Mouse (Mus musculus): ENCODE results near the gene Kcnma1. TPM values are rescaled to one million over a fixed set of nuclear protein-coding genes. Genes with fewer than 3 reads are reported as not detected.

The Kcnma1 gene
- total and polyA plus RNA-seq, 3 experiments = not detected

DNA sequence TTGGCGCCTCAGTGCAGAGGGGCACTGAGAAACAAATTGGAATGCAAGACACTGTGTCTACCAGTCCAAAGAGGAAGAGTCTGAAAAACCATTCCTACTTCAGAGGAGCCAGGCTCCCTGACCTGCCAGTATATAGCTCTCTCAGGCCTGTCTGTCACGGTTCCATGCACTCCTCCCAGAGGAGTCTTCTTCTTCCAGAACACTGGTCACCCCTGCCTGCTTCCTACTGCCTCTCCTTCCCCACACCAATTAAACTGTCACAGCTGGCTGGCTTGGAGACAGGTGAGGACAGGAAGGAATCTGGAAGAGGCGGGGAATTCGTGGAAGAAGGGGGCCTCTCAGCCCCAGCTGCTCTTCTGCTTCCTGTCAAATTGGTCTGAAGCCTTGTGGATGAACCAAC lies 378.4 kb downstream of the Kcnma1 start:
- Histone ChIP-seq H3K27ac (ENCODE audit: control insufficient read depth, low read depth, low read length) (no peak overlapping the region), H3K4me1 (ENCODE audit: control insufficient read depth in 1 of 2, insufficient read depth in 2 of 2, low read length in 2 of 2) (no peaks in the 10 kb centered on the region), H3K9ac (ENCODE audit: control insufficient read depth, low read depth, low read length, poor library complexity, severe bottlenecking) (no peak overlapping the region), H3K27me3 (ENCODE audit: control insufficient read depth in 1 of 2, insufficient read depth in 2 of 2, low read length in 2 of 2) (no peaks in the 10 kb centered on the region), H3K9me3 (replicated peaks; ENCODE audit: insufficient read depth, low read length) (no peaks in the 10 kb centered on the region), H3K4me3 (ENCODE audit: control insufficient read depth in 1 of 2, insufficient read depth in 1 of 2, low read depth in 2 of 2, low read length in 2 of 2) (no peak overlapping the region), H3K36me3 (ENCODE audit: control insufficient read depth in 1 of 2, insufficient read depth in 2 of 2, low read length in 2 of 2) (no peaks in the 10 kb centered on the region), H3K79me2 (ENCODE audit: control insufficient read depth, insufficient read depth, low read length, poor library complexity) (no peaks in the 10 kb centered on the region)
- TF ChIP-seq MYC (IDR thresholded peaks at IDR 0.05; ENCODE audit: low read depth, low read length) (no peak), POLR2AphosphoS5 (IDR thresholded peaks at IDR 0.05; ENCODE audit: borderline replicate concordance, low read depth, low read length) (no peak), TBP (IDR thresholded peaks at IDR 0.05; ENCODE audit: low read depth, low read length) (no peak), TCF12 (IDR thresholded peaks at IDR 0.05; ENCODE audit: low read depth, low read length) (no peak), KAT2A (conservative IDR thresholded peaks at IDR 0.05; ENCODE audit: low read depth, low read length) (no peak)
- no peak for DNase-seq (ENCODE audit: low read depth, low spot score)

GRCm38 (mm10) chr14:23633011-23633595 lies 381.2 kb downstream of the Kcnma1 start:
- no peak for DNase-seq (ENCODE audit: low read depth, low spot score)
- Histone ChIP-seq H3K27me3 (ENCODE audit: control insufficient read depth in 1 of 2, insufficient read depth in 2 of 2, low read length in 2 of 2) (no peaks in the 10 kb centered on the region), H3K9ac (ENCODE audit: control insufficient read depth, low read depth, low read length, poor library complexity, severe bottlenecking) (no peak overlapping the region), H3K4me3 (ENCODE audit: control insufficient read depth in 1 of 2, insufficient read depth in 1 of 2, low read depth in 2 of 2, low read length in 2 of 2) (no peak overlapping the region), H3K4me1 (ENCODE audit: control insufficient read depth in 1 of 2, insufficient read depth in 2 of 2, low read length in 2 of 2) (no peaks in the 10 kb centered on the region), H3K27ac (ENCODE audit: control insufficient read depth, low read depth, low read length) (no peak overlapping the region), H3K36me3 (ENCODE audit: control insufficient read depth in 1 of 2, insufficient read depth in 2 of 2, low read length in 2 of 2) (no peaks in the 10 kb centered on the region), H3K9me3 (replicated peaks; ENCODE audit: insufficient read depth, low read length) (no peaks in the 10 kb centered on the region), H3K79me2 (ENCODE audit: control insufficient read depth, insufficient read depth, low read length, poor library complexity) (no peaks in the 10 kb centered on the region)
- TF ChIP-seq TCF12 (IDR thresholded peaks at IDR 0.05; ENCODE audit: low read depth, low read length) (no peak), NRF1 (IDR thresholded peaks at IDR 0.05; ENCODE audit: insufficient read depth, low read depth, low read length, poor library complexity, severe bottlenecking) (no peak), USF2 (IDR thresholded peaks at IDR 0.05; ENCODE audit: borderline replicate concordance in 1 of 2, insufficient read depth in 1 of 2, low read depth in 1 of 2, low read length in 2 of 2) (no peak), ZNF384 (IDR thresholded peaks at IDR 0.05; ENCODE audit: low read depth, low read length) (no peak), RAD21 (IDR thresholded peaks at IDR 0.05; ENCODE audit: low read depth, low read length) (no peak), MXI1 (IDR thresholded peaks at IDR 0.05; ENCODE audit: low read depth, low read length) (no peak), POLR2AphosphoS5 (IDR thresholded peaks at IDR 0.05; ENCODE audit: borderline replicate concordance, low read depth, low read length) (no peak), MAFK (IDR thresholded peaks at IDR 0.05; ENCODE audit: borderline replicate concordance, low read depth, low read length) (no peak)

- H3K36me3 ChIP-seq (ENCODE audit: control insufficient read depth in 1 of 2, insufficient read depth in 2 of 2, low read length in 2 of 2) = no peaks in the 10 kb centered on the region
- no peaks in the 10 kb centered on the region for H3K4me1 ChIP-seq (ENCODE audit: control insufficient read depth in 1 of 2, insufficient read depth in 2 of 2, low read length in 2 of 2)
- no peaks in the 10 kb centered on the region for H3K79me2 ChIP-seq (ENCODE audit: control insufficient read depth, insufficient read depth, low read length, poor library complexity)
- H3K9me3 ChIP-seq (replicated peaks; ENCODE audit: insufficient read depth, low read length) = no peaks in the 10 kb centered on the region
- TF ChIP-seq POLR2AphosphoS2 (IDR thresholded peaks at IDR 0.05; ENCODE audit: low read length) = no peak
- TF ChIP-seq GABPA (IDR thresholded peaks at IDR 0.05; ENCODE audit: low read depth, low read length) = no peak
- no peak for TF ChIP-seq KAT2A (conservative IDR thresholded peaks at IDR 0.05; ENCODE audit: low read depth, low read length)
- TF ChIP-seq BHLHE40 (IDR thresholded peaks at IDR 0.05; ENCODE audit: borderline replicate concordance, low read depth, low read length) = no peak
- TF ChIP-seq MXI1 (IDR thresholded peaks at IDR 0.05; ENCODE audit: low read depth, low read length) = no peak
- TF ChIP-seq JUND (IDR thresholded peaks at IDR 0.05; ENCODE audit: low read depth, low read length) = no peak
- TF ChIP-seq NRF1 (IDR thresholded peaks at IDR 0.05; ENCODE audit: insufficient read depth, low read depth, low read length, poor library complexity, severe bottlenecking) = no peak
- no peak for TF ChIP-seq EP300 (IDR thresholded peaks at IDR 0.05; ENCODE audit: low read depth in 1 of 2, low read length in 2 of 2)
- no peak for TF ChIP-seq TBP (IDR thresholded peaks at IDR 0.05; ENCODE audit: low read depth, low read length)
- TF ChIP-seq MYC (IDR thresholded peaks at IDR 0.05; ENCODE audit: low read depth, low read length) = no peak
- TF ChIP-seq USF1 (IDR thresholded peaks at IDR 0.05; ENCODE audit: low read depth, low read length) = no peak
- H3K9ac ChIP-seq (ENCODE audit: control insufficient read depth, low read depth, low read length, poor library complexity, severe bottlenecking) = no peak overlapping the region
- no peak overlapping the region for H3K27ac ChIP-seq (ENCODE audit: control insufficient read depth, low read depth, low read length)
- no peak overlapping the region for H3K4me3 ChIP-seq (ENCODE audit: control insufficient read depth in 1 of 2, insufficient read depth in 1 of 2, low read depth in 2 of 2, low read length in 2 of 2)
- H3K27me3 ChIP-seq (ENCODE audit: control insufficient read depth in 1 of 2, insufficient read depth in 2 of 2, low read length in 2 of 2) = no peaks in the 10 kb centered on the region
- no peak for DNase-seq (ENCODE audit: low read depth, low spot score)
These were observed 387.4 kb downstream of the Kcnma1 start for GRCm38 (mm10) chr14:23626925-23627324.

Measured in MEL (cell line).